In genomic region chr10:62194043-62194442, GRCm38 (mm10) we compare ENCODE assay signal across 19 mouse cellular contexts. TPM values are rescaled to one million over a fixed set of nuclear protein-coding genes. Genes with fewer than 3 reads are reported as not detected.
DNase-seq lines count a peak whose midpoint lies in the region; ATAC-seq and TF ChIP-seq lines count a peak whose summit lies in the region.
"Had no signal": no experiment of that assay in that cellular context is flagged by ENCODE, and none has a peak within 500 bp of the region (broad histone marks: within the 10 kb centered on the region; RNA-seq: fewer than 3 reads in every experiment).

No protein-coding gene starts in this region.

- DNase-seq in forebrain, embryonic 11.5 days (ENCODE audit: low spot score): no peak
- no peak for DNase-seq in left cerebral cortex, adult 2 months (ENCODE audit: extremely low spot score in 1 of 2, low spot score in 2 of 2)
- no peak for DNase-seq in left cerebral cortex, adult 18-20 months (ENCODE audit: low spot score in 2 of 2)
- DNase-seq in urinary bladder, adult 18-20 months (ENCODE audit: low spot score in 2 of 2): no peak
- no peak for DNase-seq in heart, adult 18-20 months
- DNase-seq: adrenal gland, adult 8-10 months; B cell, adult 2 months; gastrocnemius, postnatal 10 days; heart, postnatal 4 days; kidney, adult 9 months had no signal

- no peaks in the 10 kb centered on the region for H3K36me3 ChIP-seq in forebrain, embryonic 13.5 days (ENCODE audit: poor library complexity, severe bottlenecking)
- no peaks in the 10 kb centered on the region for H3K36me3 ChIP-seq in forebrain, embryonic 11.5 days (ENCODE audit: control insufficient read depth, insufficient read depth, low read length)
- H3K36me3 ChIP-seq in neural tube, embryonic 15.5 days: no peaks in the 10 kb centered on the region
- H3K36me3 ChIP-seq: embryonic facial prominence, embryonic 10.5 days; neural tube, embryonic 12.5 days had no signal

- H3K27ac ChIP-seq in forebrain, embryonic 13.5 days: peak overlapping the region; percentile 45
- no peak overlapping the region for H3K27ac ChIP-seq in forebrain, embryonic 11.5 days (ENCODE audit: low read depth, low read length)
- peak overlapping the region; percentile 68 for H3K27ac ChIP-seq in left cerebral cortex, adult 2 months
- peak overlapping the region; percentile 88 for H3K27ac ChIP-seq in cortical plate, adult 2 months (ENCODE audit: insufficient read depth, low read length)
- peak overlapping the region; percentile 58; the same call in 1 of the 2 replicates for H3K27ac ChIP-seq in neural tube, embryonic 15.5 days (replicated peaks)
- H3K27ac ChIP-seq: embryonic facial prominence, embryonic 10.5 days; neural tube, embryonic 12.5 days had no signal

- TF ChIP-seq POLR2A in cortical plate, adult 2 months (IDR thresholded peaks at IDR 0.05; ENCODE audit: extremely low read depth, insufficient read depth, low read length): no peak

- intact Hi-C loops in left cerebral cortex, adult 2 months (cut with DNase I): loop anchor here (5.0 kb wide), 1 partner anchor 183 kb away; the partner anchor contains the start of gene Hk1

- no peak overlapping the region for H3K4me2 ChIP-seq in forebrain, embryonic 13.5 days
- no peak overlapping the region for H3K4me2 ChIP-seq in forebrain, embryonic 11.5 days (ENCODE audit: low read depth, low read length, severe bottlenecking)
- H3K4me2 ChIP-seq in neural tube, embryonic 15.5 days: no peak overlapping the region
- H3K4me2 ChIP-seq: heart, embryonic 11.5 days; liver, embryonic 11.5 days; neural tube, embryonic 12.5 days had no signal

- H3K4me1 ChIP-seq in forebrain, embryonic 13.5 days: peaks cover 29% of the 10 kb centered on the region
- no peaks in the 10 kb centered on the region; the same call in 1 of the 2 replicates for H3K4me1 ChIP-seq in forebrain, embryonic 11.5 days (replicated peaks; ENCODE audit: control insufficient read depth, insufficient read depth, low read length)
- H3K4me1 ChIP-seq in cortical plate, adult 2 months (ENCODE audit: control insufficient read depth, insufficient read depth, low read length): 0 out of 2 replicates have a peak, but pooled peaks cover 1% of the 10 kb centered on the region
- H3K4me1 ChIP-seq in neural tube, embryonic 15.5 days: peaks cover 10% of the 10 kb centered on the region; the same call in 1 of the 2 replicates
- H3K4me1 ChIP-seq: megakaryocyte, embryonic 14.5 days had no signal

- 0 out of 2 replicates have a peak, but pooled peaks have one; percentile 11 for ATAC-seq in forebrain, embryonic 13.5 days
- no peak for ATAC-seq in forebrain, embryonic 11.5 days (replicated peaks; ENCODE audit: low FRiP score)
- ATAC-seq in neural tube, embryonic 15.5 days (ENCODE audit: low FRiP score): 0 out of 2 replicates have a peak, but pooled peaks have one; percentile 33

- no peak for TF ChIP-seq CTCF in left cerebral cortex, adult 2 months (IDR thresholded peaks at IDR 0.05)
- TF ChIP-seq CTCF in cortical plate, adult 2 months (IDR thresholded peaks at IDR 0.05; ENCODE audit: extremely low read depth, insufficient read depth, low read length): no peak

- no peaks in the 10 kb centered on the region for H3K9me3 ChIP-seq in forebrain, embryonic 13.5 days (replicated peaks)
- H3K9me3 ChIP-seq in forebrain, embryonic 11.5 days (ENCODE audit: control insufficient read depth, low read length): no peaks in the 10 kb centered on the region
- no peaks in the 10 kb centered on the region for H3K9me3 ChIP-seq in neural tube, embryonic 15.5 days (replicated peaks)
- H3K9me3 ChIP-seq: embryonic facial prominence, embryonic 10.5 days; megakaryocyte, embryonic 14.5 days; neural tube, embryonic 12.5 days had no signal

- H3K4me3 ChIP-seq in forebrain, embryonic 13.5 days: no peak overlapping the region
- no peak overlapping the region for H3K4me3 ChIP-seq in forebrain, embryonic 11.5 days (ENCODE audit: low read depth, low read length)
- no peak overlapping the region for H3K4me3 ChIP-seq in left cerebral cortex, adult 2 months
- no peak overlapping the region for H3K4me3 ChIP-seq in cortical plate, adult 2 months (ENCODE audit: insufficient read depth, low read length)
- no peak overlapping the region for H3K4me3 ChIP-seq in neural tube, embryonic 15.5 days (replicated peaks)
- H3K4me3 ChIP-seq: embryonic facial prominence, embryonic 10.5 days; megakaryocyte, embryonic 14.5 days; neural tube, embryonic 12.5 days had no signal

- WGBS in forebrain, embryonic 13.5 days: 82% methylated on average over 6 of the region's 6 CpGs
- WGBS in forebrain, embryonic 11.5 days: 87% methylated on average over 6 of the region's 6 CpGs
- 68% methylated on average over 6 of the region's 6 CpGs for WGBS in neural tube, embryonic 15.5 days

- H3K9ac ChIP-seq in forebrain, embryonic 13.5 days: no peak overlapping the region
- no peak overlapping the region for H3K9ac ChIP-seq in forebrain, embryonic 11.5 days (ENCODE audit: low read length)
- 0 out of 2 replicates have a peak overlapping the region, but pooled peaks have one; percentile 14 for H3K9ac ChIP-seq in neural tube, embryonic 15.5 days (replicated peaks)
- H3K9ac ChIP-seq: neural tube, embryonic 12.5 days had no signal

- no peaks in the 10 kb centered on the region for H3K27me3 ChIP-seq in forebrain, embryonic 13.5 days
- no peaks in the 10 kb centered on the region for H3K27me3 ChIP-seq in forebrain, embryonic 11.5 days (ENCODE audit: control insufficient read depth, insufficient read depth, low read length)
- no peaks in the 10 kb centered on the region for H3K27me3 ChIP-seq in neural tube, embryonic 15.5 days (replicated peaks)
- H3K27me3 ChIP-seq: neural tube, embryonic 12.5 days had no signal

RNA-seq across cellular contexts. Expression of gene Tspan15, which starts 37.0 kb away (rescaled TPM):
- 14.2 and 18.0 TPM in 2 replicates for polyA plus RNA-seq in forebrain, embryonic 13.5 days (2015; fragmentation: Nextera tagmentation; extraction: Ambion mirVana)
- polyA plus RNA-seq in forebrain, embryonic 11.5 days (2014; fragmentation: Nextera tagmentation; extraction: Ambion mirVana): 13.9 and 15.5 TPM in 2 replicates
- 10 to 100 TPM in 1 of 2 experiments, 1 to 10 TPM in 1; 8.5 to 10.4 TPM for total RNA-seq in left cerebral cortex, adult 2 months (2021)
- 1 to 10 TPM; 8.3 to 9.0 TPM for total RNA-seq in left cerebral cortex, adult 18-20 months (2021)
- polyA plus RNA-seq in cortical plate, adult 2 months (2012; rRNA removed): 26.6 and 26.9 TPM in 2 replicates
- 16.6 and 22.8 TPM in 2 replicates for polyA plus RNA-seq in neural tube, embryonic 15.5 days (2015; fragmentation: Nextera tagmentation; extraction: Ambion mirVana)
- 1 to 10 TPM; 6.6 to 8.8 TPM for total RNA-seq in heart, adult 18-20 months (2021)

RNA-seq across cellular contexts. Expression of gene Fam241b, which starts 50.3 kb away (rescaled TPM):
- 92.5 and 96.1 TPM in 2 replicates for polyA plus RNA-seq in forebrain, embryonic 13.5 days (2015; fragmentation: Nextera tagmentation; extraction: Ambion mirVana)
- polyA plus RNA-seq in forebrain, embryonic 11.5 days (2014; fragmentation: Nextera tagmentation; extraction: Ambion mirVana): 8.0 and 9.3 TPM in 2 replicates
- total RNA-seq in left cerebral cortex, adult 2 months (2021): 10 to 100 TPM; 50.1 to 58.3 TPM
- 10 to 100 TPM; 62.3 to 63.9 TPM for total RNA-seq in left cerebral cortex, adult 18-20 months (2021)
- polyA plus RNA-seq in cortical plate, adult 2 months (2012; rRNA removed): 50.3 and 56.6 TPM in 2 replicates
- 114 and 139 TPM in 2 replicates for polyA plus RNA-seq in neural tube, embryonic 15.5 days (2015; fragmentation: Nextera tagmentation; extraction: Ambion mirVana)
- total RNA-seq in heart, adult 18-20 months (2021): 1 to 10 TPM; 3.1 to 4.1 TPM

RNA-seq across cellular contexts. Expression of gene Tacr2, which starts 58.2 kb away (rescaled TPM):
- not detected in 2 replicates for polyA plus RNA-seq in forebrain, embryonic 13.5 days (2015; fragmentation: Nextera tagmentation; extraction: Ambion mirVana)
- not detected in 2 replicates for polyA plus RNA-seq in forebrain, embryonic 11.5 days (2014; fragmentation: Nextera tagmentation; extraction: Ambion mirVana)
- under 1 TPM in 1 of 2 experiments, not detected in 1; 0.34 TPM for total RNA-seq in left cerebral cortex, adult 2 months (2021)
- total RNA-seq in left cerebral cortex, adult 18-20 months (2021): under 1 TPM; 0.23 to 0.30 TPM
- polyA plus RNA-seq in cortical plate, adult 2 months (2012; rRNA removed): 0.31 and 0.42 TPM in 2 replicates
- polyA plus RNA-seq in neural tube, embryonic 15.5 days (2015; fragmentation: Nextera tagmentation; extraction: Ambion mirVana): 0.13 and 0.20 TPM in 2 replicates
- total RNA-seq in heart, adult 18-20 months (2021): not detected
- total RNA-seq: gastrocnemius, postnatal 10 days; heart, postnatal 4 days had no signal
- polyA plus RNA-seq: embryonic facial prominence, embryonic 10.5 days; heart, embryonic 11.5 days; liver, embryonic 11.5 days; neural tube, embryonic 12.5 days; spleen, adult 2 months had no signal
